Mouse (Mus musculus): ENCODE results near the gene Nelfb.
A peak's percentile ranks its signal among the peaks of the same experiment; 100 is the strongest.
"Not testable (repeated sequence)": the region's sequence is repeated elsewhere in the genome, so short reads cannot be mapped to it uniquely, and the experiment has no call there.

Nelfb gene

GRCm38 (mm10) chr2:25211121-25211670, at the start of gene Nelfb:
Gene Nelfb (minus strand): TSS chr2:25211489.
- DNase-seq (ENCODE audit: extremely low spot score, low read depth, low spot score), result no peak

GRCm38 (mm10) chr2:25258887-25259286, 47.6 kb upstream of the Nelfb start:
- no peak for DNase-seq (ENCODE audit: extremely low spot score, low read depth, low spot score)

GRCm38 (mm10) chr2:25257250-25257649, 46.0 kb upstream of the Nelfb start:
- not testable (repeated sequence) for DNase-seq (ENCODE audit: extremely low spot score, low read depth, low spot score)

GRCm38 (mm10) chr2:25256443-25257109, 45.3 kb upstream of the Nelfb start:
- not testable (repeated sequence) for DNase-seq (ENCODE audit: extremely low spot score, low read depth, low spot score)

GRCm38 (mm10) chr2:25255284-25255779, 44.0 kb upstream of the Nelfb start, which contains the start of gene Tmem203:
Gene Tmem203 (plus strand): TSS chr2:25255439.
- peak; percentile 62 for DNase-seq (ENCODE audit: extremely low spot score, low read depth, low spot score)

GRCm38 (mm10) chr2:25252331-25252730, 41.0 kb upstream of the Nelfb start:
- no peak for DNase-seq (ENCODE audit: extremely low spot score, low read depth, low spot score)

- DNase-seq (ENCODE audit: extremely low spot score, low read depth, low spot score), result no peak
Observed at GRCm38 (mm10) chr2:25246183-25247072, 35.1 kb upstream of the Nelfb start, which contains the start of gene AL732309.1. Gene AL732309.1 (minus strand): TSS chr2:25246863.

- DNase-seq (ENCODE audit: extremely low spot score, low read depth, low spot score), result no peak
Observed at GRCm38 (mm10) chr2:25244144-25244543, 32.9 kb upstream of the Nelfb start.

- no peak for DNase-seq (ENCODE audit: extremely low spot score, low read depth, low spot score)
Observed at GRCm38 (mm10) chr2:25243342-25243741, 32.1 kb upstream of the Nelfb start.

- no peak for DNase-seq (ENCODE audit: extremely low spot score, low read depth, low spot score)
Observed at GRCm38 (mm10) chr2:25242101-25242506, 30.8 kb upstream of the Nelfb start, which contains the start of the genes Rnf208 and Cysrt1. Gene Rnf208 (plus strand): TSS chr2:25242255. Gene Cysrt1 (minus strand): TSS chr2:25242452.

- DNase-seq (ENCODE audit: extremely low spot score, low read depth, low spot score), result no peak
Observed at GRCm38 (mm10) chr2:25241438-25241775, 30.1 kb upstream of the Nelfb start.

- DNase-seq (ENCODE audit: extremely low spot score, low read depth, low spot score), result no peak
Observed at GRCm38 (mm10) chr2:25240723-25241437, 29.6 kb upstream of the Nelfb start.

GRCm38 (mm10) chr2:25240310-25240709, 29.0 kb upstream of the Nelfb start:
- DNase-seq (ENCODE audit: extremely low spot score, low read depth, low spot score), result no peak

- no peak for DNase-seq (ENCODE audit: extremely low spot score, low read depth, low spot score)
Observed at GRCm38 (mm10) chr2:25239766-25240165, 28.5 kb upstream of the Nelfb start.

GRCm38 (mm10) chr2:25238106-25238505, 26.8 kb upstream of the Nelfb start:
- DNase-seq (ENCODE audit: extremely low spot score, low read depth, low spot score), result no peak

- DNase-seq (ENCODE audit: extremely low spot score, low read depth, low spot score), result no peak
Observed at GRCm38 (mm10) chr2:25237522-25237921, 26.2 kb upstream of the Nelfb start.

- no peak for DNase-seq (ENCODE audit: extremely low spot score, low read depth, low spot score)
Observed at GRCm38 (mm10) chr2:25236614-25237013, 25.3 kb upstream of the Nelfb start, which contains the start of gene Rnf224. Gene Rnf224 (minus strand): TSS chr2:25236787.

GRCm38 (mm10) chr2:25234551-25235220, 23.4 kb upstream of the Nelfb start:
- DNase-seq (ENCODE audit: extremely low spot score, low read depth, low spot score), result no peak

GRCm38 (mm10) chr2:25234050-25234449, 22.8 kb upstream of the Nelfb start, which contains the start of gene Slc34a3:
Gene Slc34a3 (minus strand): TSS chr2:25234364.
- no peak for DNase-seq (ENCODE audit: extremely low spot score, low read depth, low spot score)

GRCm38 (mm10) chr2:25233421-25233820, 22.1 kb upstream of the Nelfb start:
- DNase-seq (ENCODE audit: extremely low spot score, low read depth, low spot score), result no peak

All from hindlimb bud, embryonic 11.5 days (tissue).